Comparison of ENCODE assay signal across 14 mouse cellular contexts in genomic region chr5:121905671-121906070, GRCm38 (mm10).
"Had no signal": no experiment of that assay in that cellular context is flagged by ENCODE, and none has a peak within 500 bp of the region (broad histone marks: within the 10 kb centered on the region; RNA-seq: fewer than 3 reads in every experiment).

No protein-coding gene starts in this region.

- ATAC-seq: lung, postnatal 0 days; midbrain, embryonic 16.5 days had no signal

- DNase-seq: kidney, postnatal 14 days; left cerebral cortex, postnatal 4 days; lung, adult 2 months; lung, postnatal 36 days; right cerebral cortex, postnatal 14 days; thymus, adult 2 months; thymus, postnatal 25 days had no signal

- H3K36me3 ChIP-seq: kidney, embryonic 15.5 days; limb, embryonic 13.5 days; neural tube, embryonic 13.5 days; stomach, embryonic 15.5 days had no signal

- H3K9me3 ChIP-seq: kidney, embryonic 15.5 days; limb, embryonic 13.5 days; neural tube, embryonic 13.5 days; stomach, embryonic 15.5 days had no signal

- H3K4me2 ChIP-seq: kidney, embryonic 15.5 days; limb, embryonic 13.5 days; neural tube, embryonic 13.5 days; stomach, embryonic 15.5 days had no signal

- H3K27me3 ChIP-seq: kidney, embryonic 15.5 days; limb, embryonic 13.5 days; neural tube, embryonic 13.5 days; stomach, embryonic 15.5 days had no signal

- H3K9ac ChIP-seq: kidney, embryonic 15.5 days; limb, embryonic 13.5 days; liver, embryonic 14.5 days; neural tube, embryonic 13.5 days; stomach, embryonic 15.5 days had no signal

- H3K27ac ChIP-seq: kidney, embryonic 15.5 days; limb, embryonic 13.5 days; liver, embryonic 14.5 days; neural tube, embryonic 13.5 days; stomach, embryonic 15.5 days had no signal

- H3K4me1 ChIP-seq: stomach, embryonic 15.5 days had no signal

- H3K4me3 ChIP-seq: kidney, embryonic 15.5 days; limb, embryonic 13.5 days; neural tube, embryonic 13.5 days; stomach, embryonic 15.5 days had no signal
